Mouse (Mus musculus) MEL (cell line): ENCODE results near the gene Gm49388. TPM values are rescaled to one million over a fixed set of nuclear protein-coding genes. Genes with fewer than 3 reads are reported as not detected.

ENCODE experiments used
- DNase-seq: peaks from one replicate; pipeline ENCODE4 v3.0.0; 2011; ENCODE audit warnings: low read depth, low spot score
- H3K27ac ChIP-seq: 2 replicates; pipeline ENCODE4 v1.5.1; 2012; ENCODE audit warnings: low read depth, mild to moderate bottlenecking, control low read depth, low read length, moderate library complexity; ENCODE audit not compliant: control insufficient read depth
- H3K27me3 ChIP-seq, 2 experiments: fragments of 150-350 bp in 1 of 2; sonication (generic) in 1 of 2; 2 replicates each; pipeline ENCODE4 v1.6.1; 2012; ENCODE audit warnings: low read length in 2 of 2, mild to moderate bottlenecking in 2 of 2, improper control_type of control experiment in 1 of 2, moderate library complexity in 1 of 2; ENCODE audit not compliant: insufficient read depth in 2 of 2, control insufficient read depth in 1 of 2
- H3K36me3 ChIP-seq, 2 experiments: 2 replicates each; pipeline ENCODE4 v1.6.1; 2012 to 2014; ENCODE audit warnings: low read length in 2 of 2, improper control_type of control experiment in 1 of 2, inconsistent platforms in 1 of 2, mild to moderate bottlenecking in 1 of 2; ENCODE audit not compliant: insufficient read depth in 2 of 2, control insufficient read depth in 1 of 2
- H3K4me1 ChIP-seq, 2 experiments: fragments of 150-350 bp in 1 of 2; sonication (generic) in 1 of 2; 2 replicates each; pipeline ENCODE4 v1.6.1; 2012; ENCODE audit warnings: low read length in 2 of 2, improper control_type of control experiment in 1 of 2, mild to moderate bottlenecking in 1 of 2; ENCODE audit not compliant: insufficient read depth in 2 of 2, control insufficient read depth in 1 of 2
- H3K4me3 ChIP-seq, 2 experiments: fragments of 150-350 bp in 1 of 2; sonication (generic) in 1 of 2; 2 replicates each; pipeline ENCODE4 v1.5.1; 2012; ENCODE audit warnings: low read depth in 2 of 2, low read length in 2 of 2, mild to moderate bottlenecking in 2 of 2, moderate library complexity in 2 of 2, control low read depth in 1 of 2, improper control_type of control experiment in 1 of 2; ENCODE audit not compliant: control insufficient read depth in 1 of 2, insufficient read depth in 1 of 2
- H3K79me2 ChIP-seq: 2 replicates; pipeline ENCODE4 v1.6.1; 2012; ENCODE audit warnings: mild to moderate bottlenecking, low read length, moderate library complexity; ENCODE audit not compliant: control insufficient read depth, poor library complexity, insufficient read depth
- H3K9ac ChIP-seq: 2 replicates; pipeline ENCODE4 v1.6.1; 2012; ENCODE audit warnings: low read depth, mild to moderate bottlenecking, control low read depth, low read length, moderate library complexity; ENCODE audit not compliant: control insufficient read depth, poor library complexity, severe bottlenecking
- H3K9me3 ChIP-seq: fragments of 150-350 bp; sonication (generic); replicated peaks from 2 replicates; pipeline ENCODE4 v1.6.1; 2012; ENCODE audit warnings: mild to moderate bottlenecking, low read length, improper control_type of control experiment, moderate library complexity; ENCODE audit not compliant: insufficient read depth
- BHLHE40 ChIP-seq: IDR thresholded peaks from 2 replicates; pipeline ENCODE4 v1.6.1; 2012; ENCODE audit warnings: low read depth, mild to moderate bottlenecking, inconsistent platforms, low read length, improper control_type of control experiment, borderline replicate concordance
- CHD2 ChIP-seq: IDR thresholded peaks from 2 replicates; pipeline ENCODE4 v1.6.1; 2011; ENCODE audit warnings: low read length, improper control_type of control experiment
- CTCF ChIP-seq, 3 experiments: IDR thresholded peaks in 2 of 3; conservative IDR thresholded peaks in 1 of 3; 2 replicates each; pipeline ENCODE4 v1.5.1; 2011 to 2012; ENCODE audit warnings: low read length in 3 of 3, low read depth in 2 of 3, mild to moderate bottlenecking in 2 of 3, improper control_type of control experiment in 1 of 3, inconsistent platforms in 1 of 3, mixed read lengths in 1 of 3, moderate library complexity in 1 of 3; ENCODE audit not compliant: control insufficient read depth in 1 of 3, insufficient read depth in 1 of 3, poor library complexity in 1 of 3, severe bottlenecking in 1 of 3
- ELF1 ChIP-seq: IDR thresholded peaks from 2 replicates; pipeline ENCODE4 v1.6.1; 2014; ENCODE audit warnings: low read depth, mild to moderate bottlenecking, inconsistent platforms, low read length, improper control_type of control experiment, moderate library complexity
- EP300 ChIP-seq, 2 experiments: IDR thresholded peaks; 2 replicates each; pipeline ENCODE4 v1.6.1; 2011; ENCODE audit warnings: improper control_type of control experiment in 2 of 2, low read length in 2 of 2, low read depth in 1 of 2, mild to moderate bottlenecking in 1 of 2
- ETS1 ChIP-seq: IDR thresholded peaks from 2 replicates; pipeline ENCODE4 v1.6.1; 2012; ENCODE audit warnings: low read depth, mild to moderate bottlenecking, inconsistent platforms, low read length, improper control_type of control experiment, moderate library complexity
- HCFC1 ChIP-seq: IDR thresholded peaks from 2 replicates; pipeline ENCODE4 v1.6.1; 2012; ENCODE audit warnings: low read depth, mild to moderate bottlenecking, inconsistent platforms, low read length, improper control_type of control experiment, moderate library complexity
- JUND ChIP-seq: IDR thresholded peaks from 2 replicates; pipeline ENCODE4 v1.6.1; 2011; ENCODE audit warnings: low read depth, mild to moderate bottlenecking, improper control_type of control experiment, low read length
- KAT2A ChIP-seq: conservative IDR thresholded peaks from 2 replicates; pipeline ENCODE4 v1.6.1; 2012; ENCODE audit warnings: low read depth, low read length, improper control_type of control experiment, inconsistent platforms
- MAFK ChIP-seq: IDR thresholded peaks from 2 replicates; pipeline ENCODE4 v1.6.1; 2011; ENCODE audit warnings: low read depth, mild to moderate bottlenecking, low read length, improper control_type of control experiment, borderline replicate concordance
- MAX ChIP-seq: IDR thresholded peaks from 2 replicates; pipeline ENCODE4 v1.6.1; 2011; ENCODE audit warnings: low read length, improper control_type of control experiment
- MEF2A ChIP-seq: IDR thresholded peaks from 2 replicates; pipeline ENCODE4 v1.6.1; 2014; ENCODE audit warnings: low read depth, mild to moderate bottlenecking, inconsistent platforms, low read length, improper control_type of control experiment; ENCODE audit not compliant: poor library complexity, insufficient replicate concordance, severe bottlenecking; ENCODE audit errors: extremely low read depth
- MYB ChIP-seq: IDR thresholded peaks from 2 replicates; pipeline ENCODE4 v1.6.1; 2011; ENCODE audit warnings: mild to moderate bottlenecking, low read depth, low read length, improper control_type of control experiment
- MYC ChIP-seq: IDR thresholded peaks from 2 replicates; pipeline ENCODE4 v1.6.1; 2011; ENCODE audit warnings: low read depth, mild to moderate bottlenecking, low read length, improper control_type of control experiment, moderate library complexity
- NRF1 ChIP-seq: IDR thresholded peaks from 2 replicates; pipeline ENCODE4 v1.6.1; 2014; ENCODE audit warnings: low read depth, mild to moderate bottlenecking, inconsistent platforms, low read length, improper control_type of control experiment, moderate library complexity; ENCODE audit not compliant: poor library complexity, insufficient read depth, severe bottlenecking
- POLR2A ChIP-seq, 2 experiments: IDR thresholded peaks; 2 replicates each; pipeline ENCODE4 v1.6.1; 2011 to 2012; ENCODE audit warnings: low read length in 2 of 2, mild to moderate bottlenecking in 2 of 2, control low read depth in 1 of 2, improper control_type of control experiment in 1 of 2, low read depth in 1 of 2, moderate library complexity in 1 of 2; ENCODE audit not compliant: control insufficient read depth in 1 of 2, insufficient read depth in 1 of 2, poor library complexity in 1 of 2
- POLR2AphosphoS2 ChIP-seq: IDR thresholded peaks from 2 replicates; pipeline ENCODE4 v1.6.1; 2011; ENCODE audit warnings: low read length, improper control_type of control experiment
- POLR2AphosphoS5 ChIP-seq: IDR thresholded peaks from 2 replicates; pipeline ENCODE4 v1.6.1; 2012; ENCODE audit warnings: low read depth, borderline replicate concordance, mild to moderate bottlenecking, inconsistent platforms, low read length, moderate library complexity, mixed read lengths
- RCOR1 ChIP-seq: IDR thresholded peaks from 2 replicates; pipeline ENCODE4 v1.6.1; 2012; ENCODE audit warnings: low read depth, mild to moderate bottlenecking, inconsistent platforms, low read length, improper control_type of control experiment
- SIN3A ChIP-seq: IDR thresholded peaks from 2 replicates; pipeline ENCODE4 v1.6.1; 2012; ENCODE audit warnings: low read length, improper control_type of control experiment, inconsistent platforms
- SMC3 ChIP-seq: IDR thresholded peaks from 2 replicates; pipeline ENCODE4 v1.6.1; 2011; ENCODE audit warnings: low read depth, low read length, improper control_type of control experiment
- TAL1 ChIP-seq: IDR thresholded peaks from 2 replicates; pipeline ENCODE4 v1.6.1; 2012; ENCODE audit warnings: mild to moderate bottlenecking, inconsistent platforms, low read length, moderate library complexity, mixed read lengths
- TBP ChIP-seq: IDR thresholded peaks from 2 replicates; pipeline ENCODE4 v1.8.0; 2011; ENCODE audit warnings: low read depth, low read length, improper control_type of control experiment
- TCF12 ChIP-seq: IDR thresholded peaks from 2 replicates; pipeline ENCODE4 v1.6.1; 2014; ENCODE audit warnings: low read depth, mild to moderate bottlenecking, inconsistent platforms, low read length, improper control_type of control experiment, moderate library complexity
- UBTF ChIP-seq: IDR thresholded peaks from 2 replicates; pipeline ENCODE4 v1.6.1; 2012; ENCODE audit warnings: low read depth, mild to moderate bottlenecking, inconsistent platforms, low read length, improper control_type of control experiment, moderate library complexity, borderline replicate concordance; ENCODE audit not compliant: insufficient read depth
- USF1 ChIP-seq: IDR thresholded peaks from 2 replicates; pipeline ENCODE4 v1.6.1; 2014; ENCODE audit warnings: low read depth, mild to moderate bottlenecking, inconsistent platforms, low read length, improper control_type of control experiment, moderate library complexity
- USF2 ChIP-seq, 2 experiments: IDR thresholded peaks; 2 replicates each; pipeline ENCODE4 v1.6.1; 2011 to 2012; ENCODE audit warnings: improper control_type of control experiment in 2 of 2, low read length in 2 of 2, borderline replicate concordance in 1 of 2, inconsistent platforms in 1 of 2, low read depth in 1 of 2, mild to moderate bottlenecking in 1 of 2; ENCODE audit not compliant: insufficient read depth in 1 of 2
- ZC3H11A ChIP-seq: IDR thresholded peaks from 2 replicates; pipeline ENCODE4 v1.6.1; 2012; ENCODE audit warnings: low read depth, mild to moderate bottlenecking, inconsistent platforms, low read length, improper control_type of control experiment
- ZKSCAN1 ChIP-seq: IDR thresholded peaks from 2 replicates; pipeline ENCODE4 v1.6.1; 2012; ENCODE audit warnings: low read depth, mild to moderate bottlenecking, inconsistent platforms, low read length, improper control_type of control experiment, moderate library complexity
- ZNF384 ChIP-seq: IDR thresholded peaks from 2 replicates; pipeline ENCODE4 v1.6.1; 2012; ENCODE audit warnings: low read depth, mild to moderate bottlenecking, inconsistent platforms, low read length, improper control_type of control experiment
- polyA plus RNA-seq, 2 experiments: library from polyadenylated mRNA; stranded (reverse) in 1 of 2; unstranded in 1 of 2; fragments of >175 nt in 1 of 2; fragments of >200 nt in 1 of 2; gene quantifications; 2 replicates each; pipeline versions ENCODE4 v1.2.1 to v1.2.4; 2012; ENCODE audit warnings: low replicate concordance in 2 of 2, low read depth in 1 of 2; ENCODE audit not compliant: insufficient read length in 2 of 2, insufficient read depth in 1 of 2, missing spikeins in 1 of 2
- total RNA-seq: library from RNA; depleted of rRNA; stranded (reverse); fragments of 300-350 nt; gene quantifications from 2 replicates; pipeline ENCODE4 v1.2.3, GENCODE M21; 2012

The Gm49388 gene
- total and polyA plus RNA-seq, 3 experiments = 0.73 to 1.3 TPM; not detected in 1

GRCm38 (mm10) chr7:127753741-127754140, 31.7 kb upstream of the Gm49388 start:
- H3K36me3 ChIP-seq = peaks cover 0 to 2% of the 10 kb centered on the region in 2 experiments; a peak in 1 of 4 replicates
- no peaks in the 10 kb centered on the region for H3K79me2 ChIP-seq
- H3K27me3 ChIP-seq = no peaks in the 10 kb centered on the region
- DNase-seq = no peak
- no peak overlapping the region for H3K4me3 ChIP-seq
- no peak overlapping the region for H3K9ac ChIP-seq
- H3K9me3 ChIP-seq = no peaks in the 10 kb centered on the region
- no peaks in the 10 kb centered on the region for H3K4me1 ChIP-seq
- no peak overlapping the region for H3K27ac ChIP-seq
- TF ChIP-seq ZKSCAN1 = no peak
- no peak for TF ChIP-seq POLR2A (IDR thresholded peaks at IDR 0.05; ENCODE audit: control insufficient read depth in 1 of 2, insufficient read depth in 1 of 2, low read depth in 1 of 2, low read length in 2 of 2, poor library complexity in 1 of 2)
- no peak for TF ChIP-seq MAFK

GRCm38 (mm10) chr7:127759716-127760115, 25.7 kb upstream of the Gm49388 start:
- peak overlapping the region; percentile 36; the same call in 1 of the 2 replicates for H3K27ac ChIP-seq
- peak; percentile 84 for DNase-seq
- no peaks in the 10 kb centered on the region for H3K9me3 ChIP-seq
- H3K79me2 ChIP-seq = no peaks in the 10 kb centered on the region
- H3K4me3 ChIP-seq = no peak overlapping the region
- no peak overlapping the region for H3K9ac ChIP-seq
- no peaks in the 10 kb centered on the region for H3K27me3 ChIP-seq
- peaks cover 0 to 17% of the 10 kb centered on the region in 2 experiments; a peak in 2 of 4 replicates for H3K36me3 ChIP-seq
- H3K4me1 ChIP-seq = peaks cover 13 to 22% of the 10 kb centered on the region in 2 experiments
- no peak for TF ChIP-seq SMC3
- TF ChIP-seq POLR2A (IDR thresholded peaks at IDR 0.05; ENCODE audit: control insufficient read depth in 1 of 2, insufficient read depth in 1 of 2, low read depth in 1 of 2, low read length in 2 of 2, poor library complexity in 1 of 2) = 0 out of 4 replicates have a peak, but pooled peaks of 1 of the 2 experiments have one; percentile 27
- TF ChIP-seq MEF2A = no peak
- TF ChIP-seq JUND = no peak
- no peak for TF ChIP-seq TAL1
- no peak for TF ChIP-seq BHLHE40
- peak; percentile 56 for TF ChIP-seq ETS1
- TF ChIP-seq USF1 = no peak
- TF ChIP-seq HCFC1 = no peak
- no peak for TF ChIP-seq MYB
- no peak for TF ChIP-seq POLR2AphosphoS2
- TF ChIP-seq MYC = no peak
- TF ChIP-seq ZC3H11A = no peak
- no peak for TF ChIP-seq ZNF384
- TF ChIP-seq RCOR1 = no peak
- TF ChIP-seq SIN3A = peak; percentile 79
- TF ChIP-seq NRF1 = no peak
- no peak for TF ChIP-seq POLR2AphosphoS5
- no peak for TF ChIP-seq ZKSCAN1
- TF ChIP-seq USF2 (IDR thresholded peaks at IDR 0.05; ENCODE audit: borderline replicate concordance in 1 of 2, insufficient read depth in 1 of 2, low read depth in 1 of 2, low read length in 2 of 2) = no peak
- no peak for TF ChIP-seq MAFK
- no peak for TF ChIP-seq CTCF (IDR thresholded peaks at IDR 0.05 in 2 of 3, conservative IDR thresholded peaks at IDR 0.05 in 1 of 3; ENCODE audit: control insufficient read depth in 1 of 3, insufficient read depth in 1 of 3, low read depth in 2 of 3, low read length in 3 of 3, poor library complexity in 1 of 3, severe bottlenecking in 1 of 3)
- TF ChIP-seq UBTF = no peak
- TF ChIP-seq TCF12 = no peak
- TF ChIP-seq MAX = peak; percentile 40; the same call in 1 of the 2 replicates
- TF ChIP-seq ELF1 = peak; percentile 71
- TF ChIP-seq EP300 (IDR thresholded peaks at IDR 0.05; ENCODE audit: low read depth in 1 of 2, low read length in 2 of 2) = peak; percentile 11 to 59; a peak in 1 of 4 replicates
- TF ChIP-seq KAT2A = no peak
- TF ChIP-seq TBP = no peak
- TF ChIP-seq CHD2 = no peak
